Mouse (Mus musculus) heart, postnatal 0 days (tissue): ENCODE data around the gene Mpdu1.
A peak's percentile ranks its signal among the peaks of the same experiment; 100 is the strongest.

ENCODE experiments used
- CTCF ChIP-seq: IDR thresholded peaks from 2 replicates; pipeline ENCODE4 v1.5.1; 2016; ENCODE audit warnings: antibody characterized with exemption, control low read depth, low read depth
- EP300 ChIP-seq: IDR thresholded peaks from 2 replicates; pipeline ENCODE4 v1.6.1; 2016; ENCODE audit warnings: antibody characterized with exemption, low read depth

DNA sequence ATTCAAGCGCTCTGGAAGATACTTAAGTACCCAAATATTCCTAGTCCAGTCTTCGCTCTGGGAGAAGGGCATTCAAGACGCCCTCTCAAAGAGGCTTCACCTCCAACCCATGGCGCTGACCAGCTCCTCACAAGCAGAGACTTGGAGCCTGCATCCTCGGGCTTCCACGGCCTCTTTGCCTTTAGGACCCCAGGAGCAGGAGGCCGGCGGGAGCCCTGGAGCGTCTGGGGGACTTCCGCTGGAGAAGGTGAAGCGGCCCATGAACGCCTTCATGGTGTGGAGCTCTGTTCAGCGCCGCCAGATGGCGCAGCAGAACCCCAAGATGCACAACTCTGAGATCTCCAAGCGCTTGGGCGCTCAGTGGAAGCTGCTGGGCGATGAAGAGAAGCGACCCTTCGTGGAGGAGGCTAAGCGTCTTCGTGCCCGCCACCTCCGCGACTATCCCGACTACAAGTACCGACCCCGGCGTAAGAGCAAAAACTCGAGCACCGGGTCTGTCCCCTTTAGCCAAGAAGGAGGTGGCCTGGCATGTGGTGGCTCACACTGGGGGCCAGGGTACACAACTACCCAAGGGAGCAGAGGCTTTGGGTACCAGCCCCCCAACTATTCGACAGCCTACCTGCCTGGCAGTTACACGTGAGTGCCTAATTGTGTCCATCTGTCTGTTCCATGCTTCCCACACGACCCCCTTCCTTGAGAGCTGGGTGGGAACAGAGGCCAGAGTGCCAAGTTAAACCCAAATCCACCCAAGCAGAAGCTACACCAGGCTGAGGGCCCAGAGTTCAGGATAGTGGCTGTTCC is 7.0 kb downstream of the Mpdu1 start, which contains the start of gene Sox15:
- TF ChIP-seq CTCF = peak; percentile 73
- TF ChIP-seq EP300 = no peak
